Mouse (Mus musculus) E14TG2a.4 (cell line): ENCODE results near the gene Sept3.

Source experiments
- CTCF ChIP-seq: conservative IDR thresholded peaks from 2 replicates; pipeline ENCODE4 v1.5.1; 2014; ENCODE audit warnings: low read length
- NANOG ChIP-seq: IDR thresholded peaks from 2 replicates; pipeline ENCODE4 v1.6.1; 2014; ENCODE audit warnings: borderline replicate concordance, low read length, mixed read lengths
- POU5F1 ChIP-seq: IDR thresholded peaks from 2 replicates; pipeline ENCODE4 v1.6.1; 2014; ENCODE audit warnings: low read length, borderline replicate concordance

DNA sequence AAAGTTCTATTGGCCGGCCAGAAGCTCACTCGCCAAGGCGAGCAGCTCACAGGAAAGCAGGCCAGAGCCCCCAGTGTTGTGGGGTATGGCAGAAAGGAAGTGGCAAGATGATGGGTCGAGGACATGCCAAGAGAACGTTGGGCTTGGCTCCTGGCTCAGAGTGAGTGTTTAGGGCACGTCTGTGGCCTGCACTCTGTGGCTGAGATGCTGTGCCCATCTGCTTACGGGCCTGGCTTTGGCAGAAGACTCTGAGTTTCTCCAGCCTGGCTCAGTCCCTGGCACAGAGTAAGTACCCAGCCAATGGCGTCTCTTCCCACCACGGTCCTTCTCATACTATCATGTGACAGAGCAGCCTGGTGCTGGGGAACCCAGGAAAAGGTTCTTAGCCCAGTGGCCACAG is 5.9 kb upstream of the Sept3 start:
- TF ChIP-seq CTCF (no peak), POU5F1 (no peak), NANOG (no peak)
